Mouse (Mus musculus) adrenal gland, postnatal 10 days (tissue): ENCODE data around the gene Pdgfb. TPM values are rescaled to one million over a fixed set of nuclear protein-coding genes. Genes with fewer than 3 reads are reported as not detected.

Experiments
- DNase-seq: peaks from one replicate; pipeline ENCODE4 v3.0.0; 2021; ENCODE audit warnings: mixed read lengths
- microRNA-seq: library from miRNA; unstranded; fragments of <30 nt; microRNA quantifications from one replicate; pipeline ENCODE4 v1.2.0, GENCODE M21; 2021
- total RNA-seq, 2 experiments: library from RNA; stranded (reverse); gene quantifications; 2 replicates each; pipeline ENCODE4 v1.2.3; 2021

The Pdgfb gene
- total RNA-seq, 2 experiments from 2014 or later = 37.8 to 46.7 TPM

DNA sequence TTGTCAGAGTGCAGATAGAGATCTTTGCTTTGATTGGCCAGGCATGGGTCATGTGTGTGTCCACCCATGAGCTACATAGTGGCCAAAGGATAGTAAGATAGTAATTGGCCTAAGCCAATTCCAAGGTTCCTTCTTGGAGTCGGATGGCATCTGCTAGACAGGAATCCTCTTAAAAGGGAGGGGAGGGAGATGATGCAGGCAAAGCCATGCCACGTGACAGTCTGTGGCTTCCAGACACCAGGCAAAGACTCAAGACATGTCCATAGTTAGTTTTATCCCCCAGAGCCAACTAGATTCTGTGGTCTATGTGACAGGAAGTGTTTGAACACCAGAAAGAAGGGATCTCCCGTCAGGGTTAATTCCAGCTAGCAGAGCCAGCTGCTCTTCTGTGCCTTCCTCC is 56.4 kb downstream of the Pdgfb start:
- no peak for DNase-seq

DNA sequence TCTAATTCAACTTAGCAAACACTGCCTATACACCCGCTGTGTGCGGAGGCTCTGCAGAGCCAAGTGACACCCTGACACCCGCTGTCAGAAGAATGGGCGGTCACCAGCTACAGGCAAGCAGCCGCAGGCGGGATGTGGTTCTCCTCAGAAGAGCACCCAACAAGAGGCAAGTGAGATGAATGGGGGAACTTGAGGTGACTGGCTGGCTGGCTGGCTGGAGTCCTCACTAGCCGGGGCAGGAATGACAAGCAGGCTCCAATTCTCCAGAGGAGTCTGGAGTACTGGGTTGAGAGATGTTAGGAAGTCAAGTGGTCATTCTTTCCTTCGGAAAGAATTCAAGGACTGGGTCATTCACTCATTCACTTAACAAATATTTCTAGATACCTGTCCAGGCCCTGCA is 58.2 kb downstream of the Pdgfb start:
- no peak for DNase-seq

DNA sequence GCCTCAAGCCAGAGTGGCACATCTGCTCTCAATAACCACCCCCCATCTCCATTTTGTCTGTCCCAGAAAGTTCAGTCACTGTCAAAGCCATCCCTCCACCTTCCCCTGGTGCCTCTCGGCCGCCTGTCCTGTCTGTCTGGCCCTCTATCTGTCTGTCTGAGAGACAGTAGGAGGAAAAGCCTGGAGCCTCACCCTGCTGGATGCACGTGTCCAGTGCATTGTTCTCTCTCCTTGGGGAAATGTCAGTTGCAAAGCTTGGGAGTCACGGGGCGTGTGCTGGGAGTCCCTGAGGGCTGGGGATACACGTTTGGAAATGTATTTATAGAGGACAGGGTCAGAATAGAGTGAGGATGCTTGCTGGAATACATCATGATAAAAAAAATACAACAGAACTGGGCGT is 61.3 kb downstream of the Pdgfb start:
- no peak for DNase-seq

DNA sequence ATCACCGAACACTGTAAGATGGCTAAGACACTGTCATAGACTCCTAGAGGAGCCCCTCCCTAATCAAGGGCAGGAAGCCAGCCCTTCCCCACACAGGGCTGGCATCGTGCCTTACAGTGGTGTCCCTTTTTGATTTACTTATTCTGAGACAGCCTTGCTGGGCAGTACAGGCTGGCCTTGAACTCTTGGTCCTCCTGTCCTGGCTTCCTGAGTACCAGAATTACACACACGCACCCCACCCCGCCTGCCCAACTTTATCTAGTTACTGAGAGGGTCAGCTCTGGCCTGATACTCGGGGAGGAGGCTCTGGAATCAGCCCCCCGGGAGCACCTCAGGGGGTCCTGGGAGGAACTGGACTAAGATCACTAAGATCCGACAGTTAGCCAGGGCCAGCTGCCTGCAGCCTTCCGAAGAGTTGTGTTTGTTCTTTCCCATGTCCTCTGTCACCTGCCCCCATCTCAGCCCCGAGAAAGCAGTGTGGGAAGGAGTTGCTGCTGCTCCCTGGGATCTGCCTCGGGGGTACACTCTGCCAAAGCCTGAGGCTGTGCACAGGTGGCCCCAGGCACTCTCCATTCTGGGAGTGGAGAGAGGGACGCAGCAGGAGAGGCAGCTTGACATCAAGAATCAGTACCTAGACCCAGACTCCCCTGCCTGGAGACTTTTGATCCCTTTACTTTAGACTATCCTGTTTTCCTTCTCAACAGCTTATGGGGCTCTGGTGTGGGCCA is 62.1 kb downstream of the Pdgfb start:
- DNase-seq = peak; percentile 88

DNA sequence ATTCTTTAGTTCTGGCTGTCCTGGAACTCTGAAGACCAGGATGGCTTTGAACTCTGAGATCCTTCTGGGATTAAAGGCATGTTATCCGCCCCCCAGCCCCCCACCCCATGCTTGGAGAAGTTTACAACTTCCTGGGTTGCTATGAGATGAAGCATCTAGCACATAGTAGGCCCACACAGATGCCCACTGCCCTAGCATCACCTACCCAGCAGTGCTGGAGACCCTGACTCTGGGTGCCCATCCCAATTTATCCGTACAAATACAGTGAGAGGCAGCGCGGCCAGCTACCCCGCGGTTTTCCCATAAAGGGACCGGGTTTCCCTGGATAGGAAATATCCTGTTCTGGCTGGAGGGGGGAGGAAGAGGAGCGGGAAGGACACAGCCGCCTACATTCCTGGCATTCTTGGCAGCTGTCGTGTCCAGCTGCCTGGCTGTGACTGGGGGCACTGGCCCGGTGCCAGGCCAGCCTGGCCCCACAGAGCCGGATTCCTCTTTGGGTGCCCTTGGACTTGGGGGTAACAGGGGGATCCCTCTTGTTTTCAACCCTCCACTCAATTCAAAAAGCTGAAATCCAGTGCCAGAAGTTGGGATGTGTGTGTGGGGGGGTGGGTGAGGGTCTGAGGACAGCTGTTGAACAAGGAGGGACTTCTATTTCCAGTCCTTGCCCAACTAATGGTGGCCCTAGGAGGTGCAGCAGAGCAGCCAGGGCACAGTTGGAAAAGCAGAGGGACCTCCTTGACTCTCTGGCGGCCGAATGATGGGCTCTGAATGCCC is 62.9 kb downstream of the Pdgfb start:
- DNase-seq = peak; percentile 72

DNA sequence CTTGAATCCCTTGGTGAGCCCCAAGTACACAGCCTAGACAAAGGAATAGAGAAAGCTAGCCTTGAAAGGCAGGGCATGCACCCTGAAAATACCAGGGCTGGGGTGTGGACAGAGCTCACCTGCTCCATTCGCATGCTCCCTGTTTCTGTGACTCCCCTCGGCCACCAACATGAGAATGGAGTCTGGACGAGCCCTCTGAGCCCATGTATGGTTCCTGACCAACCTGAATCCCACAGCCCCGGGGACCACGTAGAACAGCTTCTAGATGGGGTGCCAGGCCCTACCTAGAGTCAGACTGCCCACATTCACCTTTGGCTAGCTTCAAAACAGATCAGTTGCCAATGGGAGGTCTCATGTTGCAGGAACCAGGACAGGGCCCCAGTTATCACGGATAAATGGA is 63.6 kb downstream of the Pdgfb start:
- no peak for DNase-seq

DNA sequence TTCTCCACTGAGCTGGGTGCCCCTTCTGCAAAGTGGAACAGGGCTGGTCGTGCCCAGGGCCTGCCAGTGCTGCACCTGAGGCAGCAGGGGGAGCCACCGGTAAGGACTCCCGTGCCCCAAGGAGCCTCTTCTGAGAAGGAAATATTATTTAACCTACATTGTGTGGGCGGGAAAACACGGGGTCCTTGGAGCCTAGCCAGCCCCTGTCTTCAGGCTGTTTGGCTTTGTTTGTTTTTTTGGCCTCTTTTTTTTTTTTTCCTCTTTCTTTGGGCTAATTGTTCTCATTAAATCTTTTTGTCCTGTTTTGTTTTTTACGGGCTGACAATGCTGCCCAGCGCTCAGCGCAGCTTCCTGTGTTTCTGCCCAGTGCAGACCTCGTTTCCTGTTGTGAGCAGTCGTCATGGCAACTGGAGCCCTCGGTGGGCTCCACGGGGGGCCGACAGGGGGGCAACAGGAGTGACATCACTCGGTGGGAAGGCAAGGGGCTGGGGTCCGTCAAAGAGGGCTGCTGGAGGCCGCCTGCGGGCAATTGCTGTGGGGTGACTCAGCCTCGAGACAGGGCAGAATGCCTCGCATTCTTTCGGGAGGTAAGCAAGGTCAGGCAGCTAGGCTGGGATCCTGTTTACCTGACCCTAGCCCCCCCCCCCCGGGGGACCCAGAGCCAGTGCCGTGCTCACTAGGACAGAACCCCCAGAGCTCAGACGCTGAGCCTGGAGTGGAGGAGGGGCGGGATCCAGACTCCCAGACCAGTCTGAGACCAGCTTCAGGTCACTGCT is 64.3 kb downstream of the Pdgfb start:
- peak; percentile 75 for DNase-seq

DNA sequence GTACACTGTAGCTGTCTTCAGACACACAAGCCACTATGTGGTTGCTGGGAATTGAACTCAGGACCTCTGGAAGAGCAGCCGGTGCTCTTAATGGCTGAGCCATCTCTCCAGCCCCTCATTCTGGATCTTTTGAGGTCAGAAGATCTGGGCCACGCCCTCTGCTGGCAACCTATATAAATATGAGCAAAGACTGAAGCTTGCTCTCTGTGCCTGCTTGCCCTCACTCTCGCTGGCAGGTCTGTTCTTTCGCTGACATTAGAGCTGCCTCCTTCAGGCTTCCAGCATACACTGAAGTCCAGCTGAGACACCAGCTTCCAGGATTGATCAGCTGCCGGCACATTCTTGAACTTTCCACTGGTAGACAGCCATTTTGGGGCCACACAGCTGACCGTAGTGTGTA is 67.1 kb downstream of the Pdgfb start:
- DNase-seq = no peak

DNA sequence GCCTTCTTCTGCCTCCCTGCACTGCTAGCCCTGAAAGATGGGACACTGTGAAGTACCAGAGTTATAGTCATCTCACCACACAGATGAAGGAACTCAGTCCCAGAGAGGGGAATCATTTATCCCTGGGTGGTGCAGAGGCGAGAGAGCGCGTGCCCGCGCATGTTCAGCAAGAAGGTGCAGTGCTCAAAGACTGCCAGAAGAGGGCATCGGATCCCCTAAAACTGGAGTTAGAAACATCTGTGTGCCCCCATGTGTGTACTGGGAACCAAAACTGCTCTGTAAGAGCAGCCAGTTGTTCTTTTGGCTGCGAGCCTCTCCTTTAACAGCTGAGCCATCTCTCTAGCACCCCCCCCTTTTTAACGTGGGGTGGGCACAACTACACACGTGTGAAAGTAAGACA is 68.0 kb downstream of the Pdgfb start:
- peak; percentile 51 for DNase-seq

DNA sequence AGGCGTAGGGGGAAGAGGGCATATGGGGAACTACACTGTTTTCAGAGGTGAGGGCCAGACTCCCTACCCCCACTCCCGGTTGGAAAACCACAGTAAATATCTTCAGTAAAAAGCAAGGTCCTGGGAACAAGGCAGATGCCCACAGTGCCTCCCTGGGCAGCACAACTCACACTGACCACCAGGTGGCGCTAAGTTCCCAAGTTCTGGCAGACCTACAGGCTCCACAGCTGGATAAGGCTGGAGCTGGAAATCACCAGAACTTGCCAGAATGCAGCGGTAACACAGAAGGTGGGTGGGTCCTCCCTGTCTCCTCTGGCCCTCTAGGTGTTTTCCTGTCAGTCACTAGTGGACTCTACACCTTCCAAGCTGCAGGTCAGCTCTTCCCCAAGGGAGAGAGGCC is 68.8 kb downstream of the Pdgfb start:
- DNase-seq = peak; percentile 94

Small RNAs within 50 kb of the gene (microRNA-seq; reads per million reads assigned to microRNA genes)
- gene Mir7213 = 2.8 reads per million

Other genes starting within 250 kb of the Pdgfb start
- gene Dnal4, start 237.1 kb downstream of the Pdgfb start, total RNA-seq = 10 to 100 TPM; 16.1 to 19.5 TPM
- 1 to 10 TPM; 8.2 to 9.5 TPM for gene Nptxr, start 210.2 kb downstream of the Pdgfb start, total RNA-seq
- 1 to 10 TPM; 1.2 to 1.7 TPM for gene Npcd, start 180.7 kb downstream of the Pdgfb start, total RNA-seq
- 10 to 100 TPM; 58.8 to 68.4 TPM for gene Cbx6, start 180.3 kb downstream of the Pdgfb start, total RNA-seq
- 10 to 100 TPM; 16.0 to 30.6 TPM for gene Apobec3, start 123.3 kb downstream of the Pdgfb start, total RNA-seq
- 10 to 100 TPM in 1 of 2 experiments, 1 to 10 TPM in 1; 8.1 to 11.1 TPM for gene Cbx7, start 43.9 kb downstream of the Pdgfb start, total RNA-seq
- 10 to 100 TPM; 30.2 to 35.0 TPM for gene Syngr1, start 76.4 kb upstream of the Pdgfb start, total RNA-seq
- 100 to 1,000 TPM; 672 to 709 TPM for gene Rpl3, start 76.9 kb upstream of the Pdgfb start, total RNA-seq
- gene Tab1, start 118.2 kb upstream of the Pdgfb start, total RNA-seq = 10 to 100 TPM; 16.3 to 28.9 TPM
- 1 to 10 TPM; 6.0 to 8.0 TPM for gene Mgat3, start 158.7 kb upstream of the Pdgfb start, total RNA-seq
- 10 to 100 TPM; 42.8 to 46.6 TPM for gene Mief1, start 219.0 kb upstream of the Pdgfb start, total RNA-seq
- 10 to 100 TPM in 1 of 2 experiments, 1 to 10 TPM in 1; 6.9 to 19.1 TPM for gene AC140267.1, start 220.9 kb upstream of the Pdgfb start, total RNA-seq
- 100 to 1,000 TPM; 121 to 199 TPM for gene Atf4, start 240.2 kb upstream of the Pdgfb start, total RNA-seq
- gene Rps19bp1, start 249.3 kb upstream of the Pdgfb start, total RNA-seq = 10 to 100 TPM; 33.0 to 37.6 TPM